Mouse (Mus musculus) liver, adult 2 months (tissue): Measurements from ENCODE around the gene Pcdh19. TPM values are rescaled to one million over a fixed set of nuclear protein-coding genes. Genes with fewer than 3 reads are reported as not detected.

Source experiments
- DNase-seq: peaks from one replicate; pipeline ENCODE4 v3.0.0-alpha.2; 2011; ENCODE audit warnings: low read depth, low spot score; ENCODE audit errors: extremely low read depth
- H3K27ac ChIP-seq: fragments of 200-500 bp; replicated peaks from 2 replicates; pipeline ENCODE4 v1.5.1; 2012; ENCODE audit warnings: low read depth, mild to moderate bottlenecking, control low read depth, inconsistent platforms, low read length; ENCODE audit not compliant: insufficient read depth
- H3K27me3 ChIP-seq: fragments of 200-500 bp; 2 replicates; pipeline ENCODE4 v1.6.1; 2012; ENCODE audit warnings: mild to moderate bottlenecking, moderate library complexity, low read length, inconsistent platforms; ENCODE audit not compliant: control insufficient read depth, insufficient read depth
- H3K36me3 ChIP-seq: fragments of 200-500 bp; 2 replicates; pipeline ENCODE4 v1.6.1; 2012; ENCODE audit warnings: low read length, inconsistent platforms; ENCODE audit not compliant: control insufficient read depth, insufficient read depth
- H3K4me1 ChIP-seq: fragments of 200-500 bp; 2 replicates; pipeline ENCODE4 v1.6.1; 2011; ENCODE audit warnings: low read length; ENCODE audit not compliant: control insufficient read depth, insufficient read depth
- H3K4me3 ChIP-seq: fragments of 200-500 bp; 2 replicates; pipeline ENCODE4 v1.5.1; 2011; ENCODE audit warnings: low read depth, mild to moderate bottlenecking, control low read depth, low read length, moderate library complexity; ENCODE audit not compliant: insufficient read depth
- H3K79me2 ChIP-seq: fragments of 200-500 bp; 2 replicates; pipeline ENCODE4 v1.6.1; 2012; ENCODE audit warnings: inconsistent platforms, mild to moderate bottlenecking, low read length, moderate library complexity; ENCODE audit not compliant: control insufficient read depth, insufficient read depth
- H3K9ac ChIP-seq: fragments of 200-500 bp; 2 replicates; pipeline ENCODE4 v1.6.1; 2012; ENCODE audit warnings: low read depth, mild to moderate bottlenecking, control low read depth, inconsistent platforms, low read length
- CTCF ChIP-seq: fragments of 200-500 bp; IDR thresholded peaks from 2 replicates; pipeline ENCODE4 v1.5.1; 2011; ENCODE audit warnings: low read depth, low read length, control low read depth
- POLR2A ChIP-seq: fragments of 200-500 bp; IDR thresholded peaks from 2 replicates; pipeline ENCODE4 v1.6.1; 2011; ENCODE audit warnings: low read length, control low read depth; ENCODE audit not compliant: insufficient read depth; ENCODE audit errors: extremely low read depth
- WGBS: fragments of 180-500 bp; shearing (Covaris S2); methylation state at CpG from one replicate; pipeline ENCODE4 v1.1.7; 2018; 5-methylcytosine and 5-hydroxymethylcytosine counted together
- polyA plus RNA-seq: library from polyadenylated mRNA; depleted of rRNA; stranded (reverse); fragments of >200 nt; gene quantifications from 2 replicates; pipeline ENCODE4 v1.2.3, GENCODE M21; 2012
- total RNA-seq: library from RNA; depleted of rRNA; stranded (reverse); fragments of >200 nt; gene quantifications from 2 replicates; pipeline ENCODE4 v1.2.3, GENCODE M21; 2014

Pcdh19 gene
- total and polyA plus RNA-seq, 2 experiments: under 0.01 TPM; not detected in 1

DNA sequence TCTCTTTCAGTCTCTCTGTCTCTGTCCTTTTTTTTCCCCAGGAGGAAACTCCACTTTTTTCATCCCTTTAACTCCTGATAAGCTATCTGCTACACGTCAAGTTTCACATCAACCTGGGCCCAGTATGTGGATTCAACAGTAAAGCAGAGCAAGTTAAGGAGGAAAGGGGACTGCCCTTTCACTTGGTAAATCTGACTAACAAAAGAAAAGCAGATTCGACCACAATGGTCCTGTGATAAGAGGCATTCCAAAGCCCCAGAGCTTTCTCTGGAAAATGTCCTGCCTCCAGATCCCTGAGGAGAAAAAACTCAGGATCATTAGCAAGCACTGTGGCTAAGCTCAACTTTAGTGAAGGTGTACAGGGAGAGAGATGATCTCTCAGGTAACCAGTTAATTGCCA, 13.7 kb downstream of the Pcdh19 start:
- no peak overlapping the region for H3K27ac ChIP-seq
- no peak overlapping the region for H3K9ac ChIP-seq
- H3K79me2 ChIP-seq: no peaks in the 10 kb centered on the region
- H3K4me3 ChIP-seq: no peak overlapping the region
- no peaks in the 10 kb centered on the region for H3K4me1 ChIP-seq
- H3K36me3 ChIP-seq: no peaks in the 10 kb centered on the region
- WGBS: 7% methylated on average over 2 of the region's 2 CpGs
- TF ChIP-seq CTCF: no peak
- no peak for TF ChIP-seq POLR2A
- H3K27me3 ChIP-seq: no peaks in the 10 kb centered on the region
- no peak for DNase-seq

DNA sequence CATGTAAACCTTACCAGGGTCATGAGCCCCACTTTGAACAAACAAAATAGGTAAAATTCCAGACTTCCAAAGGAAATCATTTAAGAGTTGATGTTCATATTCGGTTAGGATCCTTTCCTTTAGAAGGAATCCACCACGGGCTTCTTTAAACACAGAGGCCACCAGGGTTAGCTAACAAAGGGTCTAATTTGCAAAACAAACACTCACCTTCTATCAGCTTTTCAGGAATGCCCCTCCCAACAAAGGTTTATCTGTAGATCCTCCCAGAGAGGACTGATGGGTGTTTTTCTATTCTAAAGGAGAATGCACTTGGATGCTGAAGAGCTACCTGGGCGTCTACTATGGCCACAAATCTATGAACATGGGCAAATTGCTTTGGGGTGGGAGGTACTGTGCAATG, 15.0 kb downstream of the Pcdh19 start:
- 11% methylated on average over 3 of the region's 3 CpGs for WGBS
- Histone ChIP-seq H3K4me3 (no peak overlapping the region), H3K79me2 (no peaks in the 10 kb centered on the region)

GRCm38 (mm10) chrX:133660111-133660510, 28.7 kb downstream of the Pcdh19 start:
- DNase-seq: peak; percentile 3
- Histone ChIP-seq H3K4me1 (no peaks in the 10 kb centered on the region), H3K36me3 (no peaks in the 10 kb centered on the region), H3K79me2 (no peaks in the 10 kb centered on the region), H3K27ac (no peak overlapping the region), H3K27me3 (no peaks in the 10 kb centered on the region), H3K9ac (no peak overlapping the region), H3K4me3 (no peak overlapping the region)
- 30% methylated on average over 5 of the region's 5 CpGs for WGBS
- no peak for TF ChIP-seq POLR2A
- TF ChIP-seq CTCF: no peak

More for the DNA sequence above, 15.0 kb downstream of the Pcdh19 start:
- Histone ChIP-seq H3K9ac (no peak overlapping the region), H3K27ac (no peak overlapping the region), H3K36me3 (no peaks in the 10 kb centered on the region), H3K4me1 (no peaks in the 10 kb centered on the region), H3K27me3 (no peaks in the 10 kb centered on the region)
- no peak for TF ChIP-seq POLR2A
- no peak for TF ChIP-seq CTCF
- no peak for DNase-seq

- Histone ChIP-seq H3K4me1 (no peaks in the 10 kb centered on the region), H3K36me3 (no peaks in the 10 kb centered on the region), H3K27ac (no peak overlapping the region), H3K27me3 (no peaks in the 10 kb centered on the region), H3K4me3 (no peak overlapping the region), H3K79me2 (no peaks in the 10 kb centered on the region), H3K9ac (no peak overlapping the region)
- DNase-seq: no peak
- TF ChIP-seq CTCF: peak; percentile 27; the same call in 1 of the 2 replicates
- TF ChIP-seq POLR2A: no peak
- 12% methylated on average over 7 of the region's 9 CpGs for WGBS
Observed at GRCm38 (mm10) chrX:133657308-133658302, 31.2 kb downstream of the Pcdh19 start.

DNA sequence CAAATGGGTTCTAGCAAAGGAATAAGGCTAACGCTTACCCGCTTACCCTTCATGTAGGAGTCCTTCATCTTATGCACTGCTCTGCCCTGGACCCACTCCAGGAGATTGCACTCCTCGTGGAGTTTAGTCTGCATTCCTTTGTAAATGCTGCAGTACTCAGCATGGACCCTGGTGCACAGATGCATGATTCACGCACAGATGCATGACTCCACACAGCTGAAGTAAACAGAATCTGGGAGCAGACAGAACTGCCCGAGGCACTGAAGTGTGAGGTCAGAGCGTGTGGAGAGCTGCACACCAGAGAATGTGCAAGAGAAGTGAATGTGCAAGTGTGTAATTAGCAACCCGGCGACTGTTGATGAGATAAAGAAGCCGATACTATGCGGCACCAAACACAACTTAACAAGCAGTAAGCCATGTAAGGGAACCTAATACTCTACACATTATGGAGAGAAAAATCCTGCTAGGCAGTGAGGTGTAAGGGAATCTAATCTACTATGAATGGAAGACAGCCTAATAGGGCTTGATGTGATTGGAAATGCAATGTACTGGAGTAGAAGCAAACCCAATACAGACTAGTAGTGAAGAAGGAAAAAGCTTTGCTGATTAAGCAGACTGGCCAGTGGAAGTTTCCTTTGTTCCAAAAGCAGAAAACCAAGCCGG, 32.8 kb downstream of the Pcdh19 start:
- H3K27ac ChIP-seq: no peak overlapping the region
- H3K79me2 ChIP-seq: no peaks in the 10 kb centered on the region
- no peaks in the 10 kb centered on the region for H3K4me1 ChIP-seq
- no peak overlapping the region for H3K4me3 ChIP-seq
- DNase-seq: no peak
- H3K9ac ChIP-seq: no peak overlapping the region
- 72% methylated on average over 11 of the region's 11 CpGs for WGBS
- H3K27me3 ChIP-seq: no peaks in the 10 kb centered on the region
- no peaks in the 10 kb centered on the region for H3K36me3 ChIP-seq
- TF ChIP-seq POLR2A: no peak
- TF ChIP-seq CTCF: no peak
